Mouse (Mus musculus) stomach, postnatal 0 days (tissue): ENCODE data around the gene Lgals7. TPM values are rescaled to one million over a fixed set of nuclear protein-coding genes. Genes with fewer than 3 reads are reported as not detected.

ENCODE experiments used
- ATAC-seq: fragments of 200-750 bp; cut with Nextera tagmentation; 2 replicates; pipeline ENCODE4 v1.8.0; 2017; ENCODE audit not compliant: low FRiP score, low TSS enrichment
- DNase-seq: peaks from one replicate; pipeline ENCODE4 v3.0.0-alpha.2; 2016; ENCODE audit warnings: low spot score
- H3K27ac ChIP-seq: fragments of 300-500 bp; sonication (generic); replicated peaks from 2 replicates; pipeline ENCODE4 v1.5.1; 2014; ENCODE audit warnings: mild to moderate bottlenecking, control low read depth
- H3K27me3 ChIP-seq: fragments of 300-500 bp; sonication (generic); 2 replicates; pipeline ENCODE4 v1.6.1; 2014; ENCODE audit warnings: low read length; ENCODE audit not compliant: control insufficient read depth, insufficient read depth
- H3K36me3 ChIP-seq: fragments of 300-500 bp; sonication (generic); 2 replicates; pipeline ENCODE4 v1.6.1; 2014; ENCODE audit warnings: low read length, mixed read lengths; ENCODE audit not compliant: control insufficient read depth, insufficient read depth
- H3K4me1 ChIP-seq: fragments of 300-500 bp; sonication (generic); replicated peaks from 2 replicates; pipeline ENCODE4 v1.6.1; 2014; ENCODE audit warnings: antibody characterized with exemption; ENCODE audit not compliant: control insufficient read depth, insufficient read depth
- H3K4me2 ChIP-seq: fragments of 300-500 bp; sonication (generic); replicated peaks from 2 replicates; pipeline ENCODE4 v1.6.1; 2014; ENCODE audit warnings: low read depth, mild to moderate bottlenecking, control low read depth, moderate library complexity
- H3K4me3 ChIP-seq: fragments of 300-500 bp; sonication (generic); 2 replicates; pipeline ENCODE4 v1.5.1; 2014; ENCODE audit warnings: low read depth, low read length, control low read depth
- H3K9ac ChIP-seq: fragments of 300-500 bp; sonication (generic); 2 replicates; pipeline ENCODE4 v1.6.1; 2014; ENCODE audit warnings: mild to moderate bottlenecking, low read length, control low read depth, mixed read lengths
- H3K9me3 ChIP-seq: fragments of 300-500 bp; sonication (generic); 2 replicates; pipeline ENCODE4 v1.6.1; 2016; ENCODE audit warnings: low read length; ENCODE audit not compliant: control insufficient read depth
- CTCF ChIP-seq: IDR thresholded peaks from 2 replicates; pipeline ENCODE4 v1.5.1; 2016; ENCODE audit warnings: antibody characterized with exemption, low read depth, mild to moderate bottlenecking, moderate library complexity
- EP300 ChIP-seq: optimal IDR thresholded peaks from 2 replicates; pipeline ENCODE3; 2016; ENCODE audit warnings: antibody characterized with exemption
- WGBS: fragments of 180-500 bp; shearing (Covaris S2); extraction: QIAGEN DNeasy Blood & Tissue Kit; methylation state at CpG from one replicate; pipeline ENCODE4 v1.1.7; 2014; 5-methylcytosine and 5-hydroxymethylcytosine counted together
- polyA plus RNA-seq: library from polyadenylated mRNA; unstranded; fragments of >200 nt; fragmentation: Nextera tagmentation; extraction: Ambion mirVana; gene quantifications from 2 replicates; pipeline ENCODE4 v1.2.1, GENCODE M21; 2015

Gene Lgals7
- polyA plus RNA-seq, 1 experiment from 2014 or later: 301 TPM

- 30% methylated on average over 11 of the region's 11 CpGs for WGBS
- H3K9ac ChIP-seq: peak overlapping the region; percentile 76
- no peaks in the 10 kb centered on the region for H3K27me3 ChIP-seq
- no peaks in the 10 kb centered on the region for H3K4me1 ChIP-seq
- peak overlapping the region; percentile 54 for H3K4me2 ChIP-seq
- H3K36me3 ChIP-seq: peaks cover 23% of the 10 kb centered on the region
- DNase-seq: peak; percentile 38
- no peaks in the 10 kb centered on the region for H3K9me3 ChIP-seq
- H3K4me3 ChIP-seq: peak overlapping the region; percentile 50
- no peak for ATAC-seq
- peak overlapping the region; percentile 96 for H3K27ac ChIP-seq
- TF ChIP-seq CTCF (peak; percentile 39), EP300 (no peak)
These were observed 37.8 kb upstream of the Lgals7 start for GRCm38 (mm10) chr7:28825686-28826401.

GRCm38 (mm10) chr7:28826402-28826772, 37.3 kb upstream of the Lgals7 start:
- DNase-seq: peak; percentile 14
- peak overlapping the region; percentile 50; the same call in 1 of the 2 replicates for H3K4me3 ChIP-seq

GRCm38 (mm10) chr7:28827338-28827737, 36.3 kb upstream of the Lgals7 start:
- 35% methylated on average over 3 of the region's 3 CpGs for WGBS
- no peaks in the 10 kb centered on the region for H3K4me1 ChIP-seq
- H3K9ac ChIP-seq: no peak overlapping the region
- H3K4me2 ChIP-seq: no peak overlapping the region; the same call in 1 of the 2 replicates
- H3K27me3 ChIP-seq: no peaks in the 10 kb centered on the region
- no peak overlapping the region for H3K4me3 ChIP-seq
- no peaks in the 10 kb centered on the region for H3K9me3 ChIP-seq
- H3K36me3 ChIP-seq: peaks cover 18% of the 10 kb centered on the region; the same call in 1 of the 2 replicates
- DNase-seq (peak; percentile 47), ATAC-seq (no peak)
- TF ChIP-seq CTCF (no peak), EP300 (no peak)
- H3K27ac ChIP-seq: no peak overlapping the region; the same call in 1 of the 2 replicates

More at GRCm38 (mm10) chr7:28826402-28826772, 37.3 kb upstream of the Lgals7 start:
- Histone ChIP-seq H3K9ac (no peak overlapping the region), H3K4me2 (peak overlapping the region; percentile 54), H3K36me3 (peaks cover 22% of the 10 kb centered on the region), H3K4me1 (no peaks in the 10 kb centered on the region), H3K27ac (peak overlapping the region; percentile 96), H3K27me3 (no peaks in the 10 kb centered on the region), H3K9me3 (no peaks in the 10 kb centered on the region)
- ATAC-seq: no peak
- no peak for TF ChIP-seq EP300
- TF ChIP-seq CTCF: no peak
- 84% methylated on average over 7 of the region's 7 CpGs for WGBS

GRCm38 (mm10) chr7:28829821-28830220, 33.8 kb upstream of the Lgals7 start:
- Histone ChIP-seq H3K4me3 (no peak overlapping the region), H3K4me2 (no peak overlapping the region), H3K4me1 (no peaks in the 10 kb centered on the region), H3K9ac (no peak overlapping the region), H3K27me3 (no peaks in the 10 kb centered on the region), H3K9me3 (no peaks in the 10 kb centered on the region), H3K27ac (no peak overlapping the region), H3K36me3 (peaks cover 12% of the 10 kb centered on the region; the same call in 1 of the 2 replicates)
- 90% methylated on average over 8 of the region's 8 CpGs for WGBS
- TF ChIP-seq EP300 (no peak), CTCF (no peak)
- no peak for ATAC-seq
- peak; percentile 13 for DNase-seq

- H3K4me3 ChIP-seq: no peak overlapping the region
- H3K9me3 ChIP-seq: no peaks in the 10 kb centered on the region
- peaks cover 12% of the 10 kb centered on the region; the same call in 1 of the 2 replicates for H3K36me3 ChIP-seq
- peak overlapping the region; percentile 65 for H3K27ac ChIP-seq
- WGBS: 72% methylated on average over 5 of the region's 5 CpGs
- no peak for TF ChIP-seq EP300
- no peak for TF ChIP-seq CTCF
- ATAC-seq (no peak), DNase-seq (no peak)
- H3K4me1 ChIP-seq: no peaks in the 10 kb centered on the region
- H3K9ac ChIP-seq: no peak overlapping the region
- H3K27me3 ChIP-seq: no peaks in the 10 kb centered on the region
- H3K4me2 ChIP-seq: no peak overlapping the region
These were observed 32.7 kb upstream of the Lgals7 start for GRCm38 (mm10) chr7:28830981-28831380.
